Mouse (Mus musculus) stomach, postnatal 0 days (tissue): ENCODE measurements at regions not wholly inside any gene's neighbourhood (a gene's known extent, or its start where the extent isn't known, plus 50 kb on each side); places are given as distances from the start of the nearest gene placed in this dataset.

Source experiments
- CTCF ChIP-seq: IDR thresholded peaks from 2 replicates; pipeline ENCODE4 v1.5.1; 2016; ENCODE audit warnings: antibody characterized with exemption, low read depth, mild to moderate bottlenecking, moderate library complexity
- EP300 ChIP-seq: optimal IDR thresholded peaks from 2 replicates; pipeline ENCODE3; 2016; ENCODE audit warnings: antibody characterized with exemption

- TF ChIP-seq CTCF (no peak), EP300 (no peak)
Measured at GRCm38 (mm10) chr5:119557071-119557470, 113.4 kb upstream of the Tbx3 start.
